Mouse (Mus musculus): ENCODE results near the gene Aig1. TPM values are rescaled to one million over a fixed set of nuclear protein-coding genes. Genes with fewer than 3 reads are reported as not detected.

The Aig1 gene
- polyA plus RNA-seq, 1 experiment from 2014 or later: 11.5 TPM

DNA sequence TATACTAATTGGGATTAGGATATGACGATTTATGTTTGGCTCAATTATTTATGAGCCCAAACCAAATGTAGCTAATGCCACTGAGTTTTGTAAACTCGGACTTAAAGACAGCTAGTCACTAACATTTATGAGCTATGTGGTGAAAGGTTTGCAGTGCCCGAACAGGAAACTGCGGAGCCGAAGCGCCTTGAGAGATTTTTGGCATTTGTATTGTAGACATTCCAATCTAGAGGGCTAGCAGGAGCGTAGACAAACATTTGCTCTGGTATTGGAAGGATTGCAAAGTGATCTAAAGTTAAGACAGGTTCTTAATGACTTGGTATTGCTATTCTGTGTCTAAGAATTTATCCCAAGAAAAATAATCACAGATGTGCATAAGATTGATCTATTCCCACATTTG is 12.3 kb downstream of the Aig1 start:
- H3K4me2 ChIP-seq (ENCODE audit: low read depth, severe bottlenecking): no peak overlapping the region
- peaks cover under 1% of the 10 kb centered on the region; the same call in 1 of the 2 replicates for H3K4me1 ChIP-seq (ENCODE audit: control insufficient read depth, insufficient read depth, low read length)
- WGBS: 69% methylated on average over 7 of the region's 7 CpGs
- ATAC-seq (ENCODE audit: insufficient number of reproducible peaks, low FRiP score, low TSS enrichment, low read depth) (no peak), DNase-seq (ENCODE audit: low spot score) (no peak)
- no peak overlapping the region for H3K27ac ChIP-seq (replicated peaks; ENCODE audit: low read depth, low read length)
- no peaks in the 10 kb centered on the region for H3K36me3 ChIP-seq (ENCODE audit: control insufficient read depth, insufficient read depth, low read length)
- no peaks in the 10 kb centered on the region for H3K9me3 ChIP-seq (ENCODE audit: control insufficient read depth, low read length)
- no peaks in the 10 kb centered on the region for H3K27me3 ChIP-seq (ENCODE audit: control insufficient read depth, insufficient read depth, low read length)
- H3K9ac ChIP-seq (ENCODE audit: low read length): no peak overlapping the region
- no peak overlapping the region for H3K4me3 ChIP-seq (ENCODE audit: low read depth, low read length)

DNA sequence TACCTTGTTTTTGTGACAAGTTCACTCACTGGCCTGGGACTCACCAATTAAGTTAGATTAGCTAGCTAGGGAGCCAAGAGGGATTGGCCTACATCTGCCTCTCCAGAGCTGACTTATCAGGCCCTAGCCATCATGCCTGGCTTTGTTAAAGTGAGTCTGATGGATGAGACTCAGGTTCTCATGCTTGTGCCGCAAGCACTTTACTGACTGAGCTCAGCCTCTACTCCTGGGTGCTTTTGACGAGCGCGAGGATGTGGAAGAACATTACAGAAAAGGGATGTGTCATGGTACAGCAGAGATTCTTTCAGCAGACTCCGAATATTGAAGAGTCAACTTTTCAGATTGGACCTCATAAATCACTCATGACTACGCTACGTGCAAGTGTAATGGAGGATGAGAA is 12.8 kb downstream of the Aig1 start:
- Histone ChIP-seq H3K4me2 (ENCODE audit: low read depth, severe bottlenecking) (no peak overlapping the region), H3K27ac (replicated peaks; ENCODE audit: low read depth, low read length) (no peak overlapping the region), H3K4me3 (ENCODE audit: low read depth, low read length) (no peak overlapping the region), H3K36me3 (ENCODE audit: control insufficient read depth, insufficient read depth, low read length) (no peaks in the 10 kb centered on the region), H3K9ac (ENCODE audit: low read length) (no peak overlapping the region), H3K4me1 (ENCODE audit: control insufficient read depth, insufficient read depth, low read length) (peaks cover 3% of the 10 kb centered on the region; the same call in 1 of the 2 replicates), H3K9me3 (ENCODE audit: control insufficient read depth, low read length) (no peaks in the 10 kb centered on the region), H3K27me3 (ENCODE audit: control insufficient read depth, insufficient read depth, low read length) (no peaks in the 10 kb centered on the region)
- DNase-seq (ENCODE audit: low spot score): no peak
- no peak for ATAC-seq (ENCODE audit: insufficient number of reproducible peaks, low FRiP score, low TSS enrichment, low read depth)
- WGBS: 83% methylated on average over 7 of the region's 7 CpGs

DNA sequence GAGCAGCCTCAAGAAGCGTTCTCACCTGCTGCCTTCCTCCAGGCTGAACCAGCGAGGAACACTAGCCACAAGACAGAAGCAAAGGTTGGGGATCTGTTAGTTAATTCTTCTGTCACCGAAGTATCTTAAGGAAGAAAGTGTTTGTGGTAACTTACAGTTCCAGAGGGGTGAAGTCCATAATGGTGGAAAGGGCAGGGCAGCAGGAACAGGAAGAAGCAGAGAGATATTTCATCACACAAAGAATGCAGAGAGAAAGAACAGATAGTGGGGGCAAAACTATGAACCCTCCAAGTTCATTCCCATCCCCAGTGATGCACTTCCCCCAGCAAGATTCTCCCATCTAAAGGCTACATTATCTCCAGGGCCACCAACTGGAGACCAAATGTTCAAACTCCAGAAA is 13.7 kb downstream of the Aig1 start:
- Histone ChIP-seq H3K4me1 (ENCODE audit: control insufficient read depth, insufficient read depth, low read length) (peaks cover 3% of the 10 kb centered on the region; the same call in 1 of the 2 replicates), H3K27me3 (ENCODE audit: control insufficient read depth, insufficient read depth, low read length) (no peaks in the 10 kb centered on the region), H3K9me3 (ENCODE audit: control insufficient read depth, low read length) (no peaks in the 10 kb centered on the region), H3K9ac (ENCODE audit: low read length) (no peak overlapping the region), H3K4me2 (ENCODE audit: low read depth, severe bottlenecking) (no peak overlapping the region), H3K27ac (replicated peaks; ENCODE audit: low read depth, low read length) (no peak overlapping the region), H3K4me3 (ENCODE audit: low read depth, low read length) (no peak overlapping the region), H3K36me3 (ENCODE audit: control insufficient read depth, insufficient read depth, low read length) (no peaks in the 10 kb centered on the region)
- DNase-seq (ENCODE audit: low spot score): no peak
- 95% methylated on average over 3 of the region's 3 CpGs for WGBS
- ATAC-seq (ENCODE audit: insufficient number of reproducible peaks, low FRiP score, low TSS enrichment, low read depth): no peak

DNA sequence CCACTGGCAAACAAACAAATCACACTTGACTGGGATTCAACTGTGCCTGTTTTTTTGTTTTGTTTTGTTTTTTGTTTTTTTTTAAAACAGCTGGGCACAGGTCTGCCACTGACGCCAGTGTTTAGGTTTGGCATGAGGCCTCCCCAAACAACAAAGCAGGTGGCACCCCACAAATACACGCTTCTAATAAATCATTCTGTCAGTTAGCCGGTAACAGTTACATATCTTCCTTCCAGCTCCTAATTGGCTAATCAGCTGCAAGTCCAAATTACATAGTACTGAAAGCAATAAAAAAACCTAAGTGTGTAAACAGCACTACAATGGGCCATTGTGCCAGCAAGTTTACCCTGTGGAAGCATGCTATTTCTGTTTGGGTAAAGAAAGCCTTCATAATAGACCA is 18.7 kb downstream of the Aig1 start:
- Histone ChIP-seq H3K9ac (ENCODE audit: low read length) (no peak overlapping the region), H3K9me3 (ENCODE audit: control insufficient read depth, low read length) (no peaks in the 10 kb centered on the region), H3K27ac (replicated peaks; ENCODE audit: low read depth, low read length) (no peak overlapping the region), H3K4me3 (ENCODE audit: low read depth, low read length) (no peak overlapping the region), H3K27me3 (ENCODE audit: control insufficient read depth, insufficient read depth, low read length) (no peaks in the 10 kb centered on the region), H3K36me3 (ENCODE audit: control insufficient read depth, insufficient read depth, low read length) (no peaks in the 10 kb centered on the region), H3K4me1 (ENCODE audit: control insufficient read depth, insufficient read depth, low read length) (peaks cover 3% of the 10 kb centered on the region; the same call in 1 of the 2 replicates), H3K4me2 (ENCODE audit: low read depth, severe bottlenecking) (no peak overlapping the region)
- DNase-seq (ENCODE audit: low spot score) (no peak), ATAC-seq (ENCODE audit: insufficient number of reproducible peaks, low FRiP score, low TSS enrichment, low read depth) (no peak)
- WGBS: 25% methylated on average over 3 of the region's 3 CpGs

DNA sequence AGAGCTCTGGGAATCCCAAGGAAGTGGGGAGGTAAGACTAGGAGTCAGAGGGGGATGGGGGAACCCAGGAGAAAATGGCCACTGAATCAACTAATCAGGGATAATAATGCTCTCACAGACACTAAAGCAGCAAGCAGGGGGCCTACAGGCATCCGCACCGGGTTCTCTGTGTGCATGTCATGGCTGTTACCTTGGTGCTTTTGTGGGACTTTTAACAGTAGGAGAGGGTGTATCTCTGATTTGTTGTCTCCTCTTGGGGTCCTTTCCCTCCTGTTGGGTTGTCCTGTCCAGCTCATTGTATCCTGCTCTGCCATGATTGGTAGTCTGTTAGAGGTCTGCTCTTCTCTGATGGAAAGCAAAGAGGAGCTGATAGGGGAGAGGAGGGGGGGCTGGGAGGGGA is 19.6 kb downstream of the Aig1 start:
- H3K4me2 ChIP-seq (ENCODE audit: low read depth, severe bottlenecking): no peak overlapping the region
- WGBS: 45% methylated on average over 2 of the region's 2 CpGs
- no peak for ATAC-seq (ENCODE audit: insufficient number of reproducible peaks, low FRiP score, low TSS enrichment, low read depth)

DNA sequence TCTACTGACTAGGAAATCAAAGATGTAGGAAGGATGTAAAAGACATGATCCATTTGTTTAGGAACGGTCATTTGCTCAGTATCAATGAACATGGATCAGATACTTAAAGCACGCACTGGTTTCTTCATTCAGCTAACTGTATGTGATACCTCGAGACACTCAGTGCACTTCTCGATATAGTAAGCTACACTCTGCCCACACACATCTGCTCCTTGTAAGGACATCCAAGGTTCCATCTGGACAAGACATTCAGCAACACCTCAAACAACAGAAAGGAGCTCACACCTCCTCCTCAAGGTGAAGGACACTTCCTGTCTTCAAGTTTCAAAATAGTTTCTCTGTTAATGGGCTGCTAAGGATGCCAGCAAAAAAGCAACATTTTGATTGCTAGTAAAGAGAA is 23.9 kb downstream of the Aig1 start:
- ATAC-seq (ENCODE audit: insufficient number of reproducible peaks, low FRiP score, low TSS enrichment, low read depth) (no peak), DNase-seq (ENCODE audit: low spot score) (no peak)
- Histone ChIP-seq H3K9ac (ENCODE audit: low read length) (no peak overlapping the region), H3K4me2 (ENCODE audit: low read depth, severe bottlenecking) (no peak overlapping the region), H3K4me3 (ENCODE audit: low read depth, low read length) (no peak overlapping the region), H3K27ac (replicated peaks; ENCODE audit: low read depth, low read length) (no peak overlapping the region), H3K36me3 (ENCODE audit: control insufficient read depth, insufficient read depth, low read length) (no peaks in the 10 kb centered on the region), H3K27me3 (ENCODE audit: control insufficient read depth, insufficient read depth, low read length) (no peaks in the 10 kb centered on the region), H3K4me1 (ENCODE audit: control insufficient read depth, insufficient read depth, low read length) (no peaks in the 10 kb centered on the region), H3K9me3 (ENCODE audit: control insufficient read depth, low read length) (no peaks in the 10 kb centered on the region)
- 81% methylated on average over 4 of the region's 4 CpGs for WGBS

More for the DNA sequence above, 19.6 kb downstream of the Aig1 start:
- Histone ChIP-seq H3K4me3 (ENCODE audit: low read depth, low read length) (no peak overlapping the region), H3K4me1 (ENCODE audit: control insufficient read depth, insufficient read depth, low read length) (peaks cover 3% of the 10 kb centered on the region; the same call in 1 of the 2 replicates), H3K9ac (ENCODE audit: low read length) (no peak overlapping the region), H3K36me3 (ENCODE audit: control insufficient read depth, insufficient read depth, low read length) (no peaks in the 10 kb centered on the region), H3K27me3 (ENCODE audit: control insufficient read depth, insufficient read depth, low read length) (no peaks in the 10 kb centered on the region), H3K27ac (replicated peaks; ENCODE audit: low read depth, low read length) (no peak overlapping the region), H3K9me3 (ENCODE audit: control insufficient read depth, low read length) (no peaks in the 10 kb centered on the region)
- DNase-seq (ENCODE audit: low spot score): no peak

DNA sequence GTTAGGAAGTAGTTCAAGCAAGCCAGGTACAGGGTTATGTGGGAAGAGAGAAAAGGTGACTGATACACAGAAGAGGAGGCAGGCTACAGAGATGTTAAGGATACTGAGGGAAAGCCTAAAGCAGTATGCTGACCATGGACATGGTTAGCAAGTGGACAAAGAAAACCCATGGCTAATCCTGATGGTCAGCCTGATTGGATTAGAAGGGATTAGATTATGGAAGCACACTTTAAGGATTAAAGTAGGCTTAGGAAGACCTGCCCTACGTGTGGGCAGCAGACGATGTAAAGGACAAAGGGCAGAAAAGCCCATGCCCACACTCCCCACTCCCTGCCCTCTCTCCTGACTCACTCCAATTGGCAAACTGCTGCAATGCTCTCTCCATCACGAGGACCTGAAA is 25.0 kb downstream of the Aig1 start:
- 69% methylated on average over 3 of the region's 3 CpGs for WGBS
- no peak overlapping the region for H3K27ac ChIP-seq (replicated peaks; ENCODE audit: low read depth, low read length)

DNA sequence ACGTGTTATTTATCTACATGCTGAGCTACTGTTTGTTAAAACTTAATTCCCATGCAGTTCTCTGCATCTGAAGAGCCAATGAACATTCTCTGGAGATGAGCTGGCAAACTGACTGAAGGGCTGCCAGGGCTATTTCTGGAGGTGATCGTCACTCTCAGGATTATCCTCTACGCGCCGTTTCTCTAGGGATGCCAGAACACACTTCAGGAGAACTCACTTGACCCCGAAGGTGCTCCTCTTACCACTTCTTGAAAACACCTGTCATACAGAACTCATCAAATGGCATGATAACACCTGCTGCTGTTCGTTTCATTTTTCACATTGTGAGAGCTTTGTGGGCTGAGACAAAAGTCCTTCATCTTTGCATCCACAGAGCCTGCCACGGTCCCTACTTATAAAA is 25.9 kb downstream of the Aig1 start:
- ATAC-seq (ENCODE audit: insufficient number of reproducible peaks, low FRiP score, low TSS enrichment, low read depth) (no peak), DNase-seq (ENCODE audit: low spot score) (no peak)
- Histone ChIP-seq H3K4me1 (ENCODE audit: control insufficient read depth, insufficient read depth, low read length) (no peaks in the 10 kb centered on the region), H3K9ac (ENCODE audit: low read length) (no peak overlapping the region), H3K27ac (replicated peaks; ENCODE audit: low read depth, low read length) (no peak overlapping the region), H3K27me3 (ENCODE audit: control insufficient read depth, insufficient read depth, low read length) (no peaks in the 10 kb centered on the region), H3K4me3 (ENCODE audit: low read depth, low read length) (no peak overlapping the region), H3K9me3 (ENCODE audit: control insufficient read depth, low read length) (no peaks in the 10 kb centered on the region), H3K36me3 (ENCODE audit: control insufficient read depth, insufficient read depth, low read length) (no peaks in the 10 kb centered on the region), H3K4me2 (ENCODE audit: low read depth, severe bottlenecking) (no peak overlapping the region)
- WGBS: 86% methylated on average over 8 of the region's 8 CpGs

More for the DNA sequence above, 25.0 kb downstream of the Aig1 start:
- Histone ChIP-seq H3K36me3 (ENCODE audit: control insufficient read depth, insufficient read depth, low read length) (no peaks in the 10 kb centered on the region), H3K9me3 (ENCODE audit: control insufficient read depth, low read length) (no peaks in the 10 kb centered on the region), H3K4me3 (ENCODE audit: low read depth, low read length) (no peak overlapping the region), H3K27me3 (ENCODE audit: control insufficient read depth, insufficient read depth, low read length) (no peaks in the 10 kb centered on the region), H3K4me2 (ENCODE audit: low read depth, severe bottlenecking) (no peak overlapping the region), H3K9ac (ENCODE audit: low read length) (no peak overlapping the region), H3K4me1 (ENCODE audit: control insufficient read depth, insufficient read depth, low read length) (no peaks in the 10 kb centered on the region)
- no peak for DNase-seq (ENCODE audit: low spot score)
- ATAC-seq (ENCODE audit: insufficient number of reproducible peaks, low FRiP score, low TSS enrichment, low read depth): no peak

DNA sequence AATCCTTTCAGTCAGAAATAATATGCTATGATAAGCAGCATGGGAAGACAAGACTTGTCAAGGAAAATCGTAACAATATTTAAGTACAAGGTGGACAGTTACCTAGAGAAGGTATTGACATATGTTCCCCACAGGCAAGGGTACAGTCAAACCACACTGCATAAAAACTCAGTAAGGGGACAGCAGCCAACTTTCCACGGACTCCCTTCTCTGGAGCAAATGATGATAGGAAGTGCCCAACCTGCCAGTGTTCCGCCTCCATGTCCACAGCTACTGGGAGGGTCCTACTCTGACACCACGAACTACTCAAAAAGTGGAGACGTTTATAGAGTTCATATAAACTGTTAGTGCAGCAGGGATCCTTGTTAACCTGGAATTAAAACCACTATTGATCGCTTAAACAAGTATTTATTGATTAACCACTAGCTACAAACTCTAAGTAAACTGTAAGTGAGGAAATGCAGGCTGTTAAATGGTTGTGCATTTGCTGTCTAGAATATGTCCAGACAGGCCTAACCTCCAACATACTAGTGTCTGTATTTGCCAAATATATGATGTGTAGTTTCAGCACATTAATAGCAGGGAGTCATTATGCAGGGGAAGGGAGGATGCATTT is 30.2 kb downstream of the Aig1 start:
- WGBS: 83% methylated on average over 6 of the region's 6 CpGs
- H3K4me3 ChIP-seq (ENCODE audit: low read depth, low read length): no peak overlapping the region

More for the DNA sequence above, 30.2 kb downstream of the Aig1 start:
- no peaks in the 10 kb centered on the region for H3K4me1 ChIP-seq (ENCODE audit: control insufficient read depth, insufficient read depth, low read length)
- DNase-seq (ENCODE audit: low spot score) (no peak), ATAC-seq (ENCODE audit: insufficient number of reproducible peaks, low FRiP score, low TSS enrichment, low read depth) (no peak)
- no peaks in the 10 kb centered on the region for H3K27me3 ChIP-seq (ENCODE audit: control insufficient read depth, insufficient read depth, low read length)
- no peak overlapping the region for H3K4me2 ChIP-seq (ENCODE audit: low read depth, severe bottlenecking)
- no peaks in the 10 kb centered on the region for H3K36me3 ChIP-seq (ENCODE audit: control insufficient read depth, insufficient read depth, low read length)
- H3K27ac ChIP-seq (replicated peaks; ENCODE audit: low read depth, low read length): no peak overlapping the region
- H3K9ac ChIP-seq (ENCODE audit: low read length): no peak overlapping the region
- H3K9me3 ChIP-seq (ENCODE audit: control insufficient read depth, low read length): no peaks in the 10 kb centered on the region
